Comparison of ENCODE assay signal across 19 mouse cellular contexts in genomic region chr12:35063697-35064468, GRCm38 (mm10). TPM values are rescaled to one million over a fixed set of nuclear protein-coding genes. Genes with fewer than 3 reads are reported as not detected.
DNase-seq lines count a peak whose midpoint lies in the region; ATAC-seq and TF ChIP-seq lines count a peak whose summit lies in the region.
"Had no signal": no experiment of that assay in that cellular context is flagged by ENCODE, and none has a peak within 500 bp of the region (broad histone marks: within the 10 kb centered on the region; RNA-seq: fewer than 3 reads in every experiment).

No protein-coding gene starts in this region.

- 0 out of 2 replicates have a peak, but pooled peaks cover 4% of the 10 kb centered on the region for H3K4me1 ChIP-seq in hindbrain, embryonic 14.5 days (replicated peaks; ENCODE audit: control insufficient read depth, insufficient read depth, low read length)
- no peaks in the 10 kb centered on the region for H3K4me1 ChIP-seq in hindbrain, embryonic 11.5 days (replicated peaks; ENCODE audit: control insufficient read depth, insufficient read depth, low read length)
- H3K4me1 ChIP-seq in midbrain, postnatal 0 days (ENCODE audit: insufficient read depth, low read length), result no peaks in the 10 kb centered on the region
- H3K4me1 ChIP-seq in midbrain, embryonic 15.5 days, result no peaks in the 10 kb centered on the region
- 0 out of 2 replicates have a peak, but pooled peaks cover 2% of the 10 kb centered on the region for H3K4me1 ChIP-seq in heart, embryonic 11.5 days (ENCODE audit: control insufficient read depth, insufficient read depth, low read length)
- H3K4me1 ChIP-seq in intestine, embryonic 15.5 days (replicated peaks), result no peaks in the 10 kb centered on the region
- H3K4me1 ChIP-seq: hindbrain, embryonic 15.5 days; limb, embryonic 10.5 days; liver, embryonic 15.5 days; neural tube, embryonic 12.5 days; stomach, embryonic 15.5 days had no signal

- no peak for DNase-seq in hindbrain, embryonic 14.5 days (ENCODE audit: low spot score)
- no peak for DNase-seq in hindbrain, embryonic 11.5 days (ENCODE audit: low spot score)
- peak; percentile 59 for DNase-seq in midbrain, postnatal 0 days (ENCODE audit: low spot score)
- peak; percentile 94 for DNase-seq in cerebellum, adult 9-10 months
- no peak for DNase-seq in thymus, postnatal 25 days
- DNase-seq: adrenal gland, postnatal 25 days; B cell, adult 2 months; gastrocnemius, postnatal 25 days had no signal

- WGBS in hindbrain, embryonic 14.5 days, result 60% methylated on average over 3 of the region's 3 CpGs
- 70% methylated on average over 3 of the region's 3 CpGs for WGBS in hindbrain, embryonic 11.5 days
- WGBS in midbrain, postnatal 0 days, result 74% methylated on average over 3 of the region's 3 CpGs
- 69% methylated on average over 3 of the region's 3 CpGs for WGBS in midbrain, embryonic 15.5 days
- 63% methylated on average over 3 of the region's 3 CpGs for WGBS in heart, embryonic 11.5 days (ENCODE audit: insufficient replicate concordance)
- 71% methylated on average over 3 of the region's 3 CpGs for WGBS in intestine, embryonic 15.5 days

- no peaks in the 10 kb centered on the region for H3K27me3 ChIP-seq in hindbrain, embryonic 14.5 days (ENCODE audit: control insufficient read depth, insufficient read depth, low read length)
- no peaks in the 10 kb centered on the region for H3K27me3 ChIP-seq in hindbrain, embryonic 11.5 days (ENCODE audit: control insufficient read depth, insufficient read depth, low read length)
- no peaks in the 10 kb centered on the region for H3K27me3 ChIP-seq in midbrain, postnatal 0 days (ENCODE audit: insufficient read depth, low read length)
- H3K27me3 ChIP-seq in midbrain, embryonic 15.5 days (replicated peaks), result no peaks in the 10 kb centered on the region
- H3K27me3 ChIP-seq in heart, embryonic 11.5 days (ENCODE audit: control insufficient read depth, insufficient read depth, low read length), result no peaks in the 10 kb centered on the region
- H3K27me3 ChIP-seq in intestine, embryonic 15.5 days (replicated peaks), result no peaks in the 10 kb centered on the region
- H3K27me3 ChIP-seq: heart, embryonic 13.5 days; hindbrain, embryonic 15.5 days; liver, embryonic 15.5 days; neural tube, embryonic 12.5 days; stomach, embryonic 15.5 days had no signal

- TF ChIP-seq CTCF in midbrain, postnatal 0 days (IDR thresholded peaks at IDR 0.05), result no peak

- no peaks in the 10 kb centered on the region for H3K9me3 ChIP-seq in hindbrain, embryonic 14.5 days (ENCODE audit: control insufficient read depth, low read length)
- no peaks in the 10 kb centered on the region for H3K9me3 ChIP-seq in hindbrain, embryonic 11.5 days (ENCODE audit: control insufficient read depth, low read length)
- H3K9me3 ChIP-seq in midbrain, postnatal 0 days (ENCODE audit: low read length), result no peaks in the 10 kb centered on the region
- no peaks in the 10 kb centered on the region for H3K9me3 ChIP-seq in midbrain, embryonic 15.5 days
- H3K9me3 ChIP-seq in heart, embryonic 11.5 days (replicated peaks; ENCODE audit: control insufficient read depth, low read length), result no peaks in the 10 kb centered on the region
- H3K9me3 ChIP-seq in intestine, embryonic 15.5 days, result no peaks in the 10 kb centered on the region
- H3K9me3 ChIP-seq: heart, embryonic 13.5 days; hindbrain, embryonic 15.5 days; limb, embryonic 10.5 days; liver, embryonic 15.5 days; neural tube, embryonic 12.5 days; stomach, embryonic 15.5 days had no signal

- 0 out of 2 replicates have a peak, but pooled peaks have one; percentile 46 for ATAC-seq in hindbrain, embryonic 14.5 days (ENCODE audit: low FRiP score)
- ATAC-seq in hindbrain, embryonic 11.5 days (ENCODE audit: low FRiP score), result no peak
- ATAC-seq in midbrain, postnatal 0 days (ENCODE audit: low FRiP score), result no peak
- no peak for ATAC-seq in midbrain, embryonic 15.5 days (replicated peaks)
- no peak for ATAC-seq in heart, embryonic 11.5 days (replicated peaks; ENCODE audit: insufficient number of reproducible peaks, low FRiP score, low TSS enrichment)
- no peak for ATAC-seq in intestine, embryonic 15.5 days
- ATAC-seq: midbrain, embryonic 16.5 days had no signal

- H3K27ac ChIP-seq in hindbrain, embryonic 14.5 days, result no peak overlapping the region
- H3K27ac ChIP-seq in hindbrain, embryonic 11.5 days (ENCODE audit: low read depth, low read length), result no peak overlapping the region
- H3K27ac ChIP-seq in midbrain, postnatal 0 days (ENCODE audit: low read depth, low read length), result no peak overlapping the region
- H3K27ac ChIP-seq in midbrain, embryonic 15.5 days, result no peak overlapping the region
- no peak overlapping the region for H3K27ac ChIP-seq in heart, embryonic 11.5 days (ENCODE audit: low read depth, low read length)
- no peak overlapping the region for H3K27ac ChIP-seq in intestine, embryonic 15.5 days
- H3K27ac ChIP-seq: heart, embryonic 13.5 days; hindbrain, embryonic 15.5 days; limb, embryonic 10.5 days; liver, embryonic 15.5 days; macrophage; neural tube, embryonic 12.5 days; stomach, embryonic 15.5 days had no signal

- no peak overlapping the region for H3K4me3 ChIP-seq in hindbrain, embryonic 14.5 days (replicated peaks; ENCODE audit: low read length)
- H3K4me3 ChIP-seq in hindbrain, embryonic 11.5 days (ENCODE audit: low read depth, low read length), result no peak overlapping the region
- no peak overlapping the region for H3K4me3 ChIP-seq in midbrain, postnatal 0 days (ENCODE audit: low read depth, low read length)
- H3K4me3 ChIP-seq in midbrain, embryonic 15.5 days, result no peak overlapping the region
- no peak overlapping the region for H3K4me3 ChIP-seq in heart, embryonic 11.5 days (ENCODE audit: low read depth, low read length)
- no peak overlapping the region for H3K4me3 ChIP-seq in intestine, embryonic 15.5 days (replicated peaks)
- H3K4me3 ChIP-seq: heart, embryonic 13.5 days; hindbrain, embryonic 15.5 days; limb, embryonic 10.5 days; liver, embryonic 15.5 days; neural tube, embryonic 12.5 days; stomach, embryonic 15.5 days had no signal

- H3K9ac ChIP-seq in hindbrain, embryonic 14.5 days, result no peak overlapping the region
- no peak overlapping the region for H3K9ac ChIP-seq in hindbrain, embryonic 11.5 days (ENCODE audit: low read depth, low read length)
- no peak overlapping the region for H3K9ac ChIP-seq in midbrain, postnatal 0 days (replicated peaks; ENCODE audit: low read length, poor library complexity, severe bottlenecking)
- H3K9ac ChIP-seq in midbrain, embryonic 15.5 days, result no peak overlapping the region
- no peak overlapping the region for H3K9ac ChIP-seq in heart, embryonic 11.5 days (ENCODE audit: low read depth, low read length)
- H3K9ac ChIP-seq in intestine, embryonic 15.5 days, result no peak overlapping the region
- H3K9ac ChIP-seq: heart, embryonic 13.5 days; hindbrain, embryonic 15.5 days; liver, embryonic 15.5 days; neural tube, embryonic 12.5 days; stomach, embryonic 15.5 days had no signal

- no peaks in the 10 kb centered on the region for H3K36me3 ChIP-seq in hindbrain, embryonic 14.5 days (replicated peaks; ENCODE audit: control insufficient read depth, insufficient read depth)
- H3K36me3 ChIP-seq in hindbrain, embryonic 11.5 days (ENCODE audit: control insufficient read depth, insufficient read depth, low read length), result no peaks in the 10 kb centered on the region
- no peaks in the 10 kb centered on the region for H3K36me3 ChIP-seq in midbrain, postnatal 0 days (ENCODE audit: insufficient read depth, low read length)
- no peaks in the 10 kb centered on the region for H3K36me3 ChIP-seq in midbrain, embryonic 15.5 days (replicated peaks)
- no peaks in the 10 kb centered on the region for H3K36me3 ChIP-seq in heart, embryonic 11.5 days (ENCODE audit: control insufficient read depth, insufficient read depth, low read length)
- no peaks in the 10 kb centered on the region for H3K36me3 ChIP-seq in intestine, embryonic 15.5 days
- H3K36me3 ChIP-seq: heart, embryonic 13.5 days; hindbrain, embryonic 15.5 days; limb, embryonic 10.5 days; liver, embryonic 15.5 days; neural tube, embryonic 12.5 days; stomach, embryonic 15.5 days had no signal

- no peak overlapping the region for H3K4me2 ChIP-seq in hindbrain, embryonic 14.5 days (replicated peaks)
- H3K4me2 ChIP-seq in hindbrain, embryonic 11.5 days (replicated peaks; ENCODE audit: low read depth, low read length), result no peak overlapping the region
- no peak overlapping the region for H3K4me2 ChIP-seq in midbrain, postnatal 0 days (ENCODE audit: low read depth, low read length, poor library complexity, severe bottlenecking)
- no peak overlapping the region for H3K4me2 ChIP-seq in midbrain, embryonic 15.5 days
- H3K4me2 ChIP-seq in heart, embryonic 11.5 days, result no peak overlapping the region
- no peak overlapping the region for H3K4me2 ChIP-seq in intestine, embryonic 15.5 days (replicated peaks)
- H3K4me2 ChIP-seq: heart, embryonic 13.5 days; hindbrain, embryonic 15.5 days; liver, embryonic 15.5 days; neural tube, embryonic 12.5 days; stomach, embryonic 15.5 days had no signal

RNA-seq across cellular contexts. Expression of gene Snx13, which starts 16.9 kb away (rescaled TPM):
- 32.8 and 37.1 TPM in 2 replicates for polyA plus RNA-seq in hindbrain, embryonic 14.5 days (2014; fragmentation: Nextera tagmentation; extraction: Ambion mirVana)
- 21.8 and 23.6 TPM in 2 replicates for polyA plus RNA-seq in hindbrain, embryonic 11.5 days (2014; fragmentation: Nextera tagmentation; extraction: Ambion mirVana)
- total RNA-seq in midbrain, postnatal 0 days (2014; rRNA removed), result 22.0 and 27.3 TPM in 2 replicates
- 21.4 and 22.3 TPM in 2 replicates for polyA plus RNA-seq in midbrain, postnatal 0 days (2015; fragmentation: Nextera tagmentation; extraction: Ambion mirVana)
- 25.2 and 28.7 TPM in 2 replicates for polyA plus RNA-seq in midbrain, embryonic 15.5 days (2015; fragmentation: Nextera tagmentation; extraction: Ambion mirVana)
- 26.8 and 37.4 TPM in 2 replicates for polyA plus RNA-seq in heart, embryonic 11.5 days (2014; fragmentation: Nextera tagmentation; extraction: Ambion mirVana)
- polyA plus RNA-seq in intestine, embryonic 15.5 days (2015; fragmentation: Nextera tagmentation; extraction: Ambion mirVana), result 26.3 and 29.5 TPM in 2 replicates

Comparison
In these comparisons a context has a peak if more than half of its experiments do, and no peak if none do; other contexts are left out.
1. DNase-seq: peak in midbrain, postnatal 0 days (single experiment) and cerebellum, adult 9-10 months (single experiment); none in hindbrain, embryonic 14.5 days (single experiment), hindbrain, embryonic 11.5 days (single experiment) and thymus, postnatal 25 days (single experiment).